Mouse (Mus musculus) heart, adult 11 months (tissue): ENCODE data around the gene Litaf.
"Not testable (repeated sequence)": the region's sequence is repeated elsewhere in the genome, so short reads cannot be mapped to it uniquely, and the experiment has no call there.

Experiments
- DNase-seq: peaks from one replicate; pipeline ENCODE4 v3.0.0; 2022

Gene Litaf

DNA sequence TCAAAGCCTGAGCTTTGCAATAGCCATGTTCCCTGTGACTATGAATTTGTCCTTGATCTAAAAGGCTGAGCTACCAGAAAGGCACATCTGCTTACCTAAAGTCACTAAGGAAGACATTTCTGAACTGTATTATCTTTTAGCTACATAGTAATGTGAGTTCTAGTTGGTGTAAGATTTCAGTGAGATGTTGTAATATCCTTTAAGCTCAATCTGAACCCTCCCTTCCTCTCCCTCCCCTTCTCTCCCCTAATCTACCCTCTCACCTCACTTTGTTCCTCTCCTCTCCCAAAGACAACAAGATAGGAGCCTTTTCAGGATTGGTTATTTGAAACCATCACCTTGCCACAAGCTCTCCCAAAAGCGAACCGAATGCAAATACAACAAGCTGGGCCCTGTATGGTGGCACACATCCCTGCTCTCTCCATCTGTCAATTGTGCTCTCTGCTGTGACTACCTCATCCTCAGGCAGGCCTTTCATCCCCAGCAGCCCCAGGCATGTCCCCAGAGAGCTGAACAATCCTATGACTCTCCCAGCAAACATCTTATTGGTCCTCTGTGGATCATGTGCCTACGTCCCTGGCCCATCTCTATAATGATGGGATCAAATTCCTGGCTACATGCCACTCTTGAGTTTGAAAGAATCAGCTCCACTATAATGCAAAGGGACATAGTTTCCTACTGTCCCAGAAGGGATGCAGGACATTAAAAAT lies 44.4 kb downstream of the Litaf start:
- DNase-seq, result no peak

DNA sequence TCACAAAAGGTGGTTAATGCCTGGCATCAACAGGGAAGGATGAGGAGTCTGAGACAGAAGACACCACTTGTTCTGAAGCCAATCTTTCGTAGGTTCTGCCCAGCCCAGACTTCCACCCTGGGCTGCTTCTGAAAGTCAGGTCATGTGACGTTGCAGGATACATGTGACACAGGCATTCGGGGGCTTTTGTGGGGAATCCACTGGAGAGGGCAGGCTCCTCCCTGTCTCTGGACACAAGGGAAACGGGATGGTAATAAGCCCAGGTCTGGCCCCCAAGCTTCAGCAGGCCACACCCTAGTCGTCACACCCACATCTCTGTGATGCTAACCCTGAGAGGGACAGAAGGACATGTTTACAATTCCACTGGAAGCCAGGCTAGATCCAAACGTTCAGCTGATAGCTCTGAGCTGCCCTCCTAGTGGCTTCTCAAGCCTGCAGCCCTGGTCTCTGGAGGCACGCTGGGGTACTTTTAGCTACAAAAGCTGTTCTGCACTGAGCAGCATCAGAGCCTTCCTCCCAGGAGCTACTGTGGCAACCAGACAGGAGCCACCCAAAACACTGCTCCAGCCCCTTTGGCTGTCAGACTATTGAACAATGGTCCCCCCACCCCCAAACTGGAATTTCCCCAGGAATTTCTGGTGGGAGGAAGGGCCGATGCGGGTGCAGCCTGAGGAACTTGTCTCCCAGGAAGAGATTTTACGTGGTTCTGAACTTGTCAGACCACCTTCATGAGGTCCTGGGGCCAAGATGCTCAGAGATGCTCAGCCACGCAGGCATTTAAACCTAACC lies 48.0 kb downstream of the Litaf start:
- peak; percentile 90 for DNase-seq

DNA sequence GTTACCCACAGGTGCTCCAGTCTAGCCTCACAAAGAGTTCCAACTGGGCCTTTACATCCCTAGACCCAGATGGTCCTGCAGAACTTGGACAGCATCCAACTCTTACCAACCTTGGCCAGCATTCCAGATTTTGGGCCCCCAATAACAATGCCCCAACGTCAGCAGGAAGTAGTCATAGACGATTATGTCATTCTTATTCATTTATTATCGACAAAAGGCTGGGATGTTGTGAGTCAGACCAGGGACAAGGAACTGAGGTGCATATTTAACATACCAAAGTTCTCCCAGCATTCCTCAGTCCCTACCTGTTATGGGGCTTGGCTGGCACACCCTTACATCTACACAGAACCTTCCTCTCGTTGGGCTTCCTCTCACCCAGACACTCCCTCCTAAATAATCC lies 49.6 kb downstream of the Litaf start:
- peak; percentile 90 for DNase-seq

DNA sequence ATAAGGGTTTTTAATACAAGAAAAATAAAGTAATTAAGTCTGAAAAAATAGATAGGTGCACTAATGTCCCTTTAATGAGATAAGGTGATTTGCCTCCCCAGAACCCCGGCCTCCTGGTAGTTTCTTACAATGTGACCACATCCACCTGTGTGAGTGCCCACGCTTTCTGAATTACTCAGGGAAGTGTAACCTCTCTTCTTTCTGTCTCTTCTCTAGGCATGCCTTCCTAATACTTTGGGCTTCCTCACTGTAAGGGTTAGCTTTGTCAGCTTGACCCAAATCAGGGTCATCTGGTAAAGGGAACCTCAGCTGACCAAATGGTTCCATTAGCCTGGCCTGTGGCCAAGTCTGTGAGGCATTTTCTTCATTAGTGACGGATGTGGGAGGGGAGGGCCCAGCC lies 51.5 kb downstream of the Litaf start:
- no peak for DNase-seq

DNA sequence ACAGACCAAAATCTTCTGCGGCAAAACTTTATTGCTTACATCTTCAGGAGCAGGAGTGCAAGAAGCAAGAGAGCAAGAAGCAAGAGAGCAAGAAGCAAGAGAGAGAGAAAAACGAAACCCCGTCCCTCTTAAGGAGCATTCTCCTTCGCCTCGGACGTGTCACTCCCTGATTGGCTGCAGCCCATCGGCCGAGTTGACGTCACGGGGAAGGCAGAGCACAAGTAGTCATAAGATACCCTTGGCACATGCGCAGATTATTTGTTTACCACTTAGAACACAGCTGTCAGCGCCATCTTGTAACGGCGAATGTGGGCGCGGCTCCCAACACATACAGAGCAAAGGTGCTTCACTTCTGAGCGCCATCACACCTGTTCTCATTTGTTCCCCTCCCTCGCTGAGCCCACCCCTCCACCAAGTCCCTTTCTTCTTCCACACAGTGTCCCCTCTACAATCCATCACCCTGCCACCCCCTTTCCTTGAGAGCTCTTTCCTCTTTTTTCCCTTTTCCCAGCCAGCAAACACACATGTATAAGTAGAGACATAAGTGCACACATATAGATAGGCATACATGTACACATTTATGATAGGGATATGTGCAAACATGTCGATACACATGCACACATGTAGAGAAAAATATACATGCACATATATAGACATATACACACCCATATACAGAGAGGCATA lies 52.4 kb downstream of the Litaf start:
- not testable (repeated sequence) for DNase-seq

DNA sequence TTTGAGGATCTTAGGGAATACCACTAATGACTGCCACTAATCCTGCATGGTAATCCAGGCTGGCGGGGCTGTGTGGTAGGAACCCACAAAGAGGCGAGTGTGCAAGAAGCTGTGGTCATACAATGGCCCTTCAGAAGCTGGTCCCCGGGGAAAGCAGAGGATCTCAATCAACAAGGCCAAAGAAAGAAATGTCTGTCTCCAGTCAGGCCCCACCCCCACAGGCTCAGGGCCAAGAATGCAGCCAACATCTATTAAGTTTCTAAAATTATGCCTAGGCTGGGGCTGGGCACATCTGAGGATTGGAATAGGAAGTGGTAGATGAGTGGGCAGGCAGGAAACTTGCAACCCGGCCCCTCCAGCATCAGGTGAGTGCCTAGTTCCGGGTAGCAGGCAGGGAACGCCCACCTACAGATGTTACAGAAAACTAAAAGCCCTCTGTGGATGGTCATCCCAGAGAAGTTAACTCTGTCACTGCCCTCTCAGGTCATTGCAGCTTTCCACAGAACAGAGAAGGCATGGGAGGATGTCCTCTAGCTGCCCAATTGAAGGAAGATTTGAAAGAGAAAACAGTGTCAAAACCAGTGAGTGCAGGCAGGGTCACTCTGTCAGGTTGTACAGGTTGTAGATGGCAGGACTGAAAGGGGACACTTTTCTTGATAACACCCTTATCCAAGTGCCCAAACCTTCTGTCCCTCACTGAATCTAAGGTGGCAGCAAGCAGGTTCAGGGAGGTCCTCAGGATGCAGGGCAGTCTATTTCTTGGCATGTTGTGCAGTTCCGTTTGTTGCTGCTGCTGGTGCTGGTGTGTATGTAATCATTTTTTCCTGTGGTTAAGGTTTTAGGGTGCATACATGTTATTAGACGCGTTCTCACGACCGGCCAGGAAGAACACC lies 53.1 kb downstream of the Litaf start:
- peak; percentile 96 for DNase-seq

DNA sequence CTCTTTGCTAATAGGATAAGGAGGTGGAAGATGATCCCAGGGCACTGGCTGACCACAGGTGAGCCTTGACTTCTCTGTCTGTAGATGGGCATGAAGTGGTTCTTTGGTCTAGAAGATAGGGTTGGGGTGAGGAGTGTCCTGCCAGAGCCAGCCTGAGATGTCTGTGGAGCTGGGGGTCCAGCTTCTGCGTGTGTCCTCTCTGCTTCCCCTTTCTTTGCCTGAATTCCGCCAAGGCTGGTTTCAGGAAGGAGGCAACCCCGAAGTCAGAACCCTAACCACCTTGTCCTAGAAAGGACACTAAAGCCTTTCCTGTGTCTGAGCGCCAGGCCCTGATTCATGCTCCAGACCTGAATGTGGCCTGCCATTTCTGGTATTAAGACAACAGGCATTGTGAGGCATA lies 54.0 kb downstream of the Litaf start:
- DNase-seq, result no peak

DNA sequence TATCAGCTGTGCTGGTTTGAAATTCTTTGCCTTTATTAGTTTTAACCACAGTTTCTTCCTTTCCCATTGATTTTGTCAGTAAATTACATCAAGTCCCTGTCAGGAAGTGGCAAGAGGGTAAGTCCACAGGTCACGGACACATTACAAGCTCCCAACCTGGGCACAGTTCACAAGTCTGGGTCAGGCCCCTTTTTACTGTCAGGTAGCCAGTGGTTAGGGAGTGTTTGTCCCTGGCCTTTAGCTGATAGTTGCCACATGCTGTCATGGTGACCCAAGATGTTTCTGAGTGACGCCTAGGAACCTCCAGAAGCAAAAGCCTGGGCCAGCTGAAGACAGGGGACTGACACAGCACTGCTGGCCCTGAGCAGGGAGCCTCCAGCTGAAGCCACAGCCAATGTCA lies 54.8 kb downstream of the Litaf start:
- no peak for DNase-seq

DNA sequence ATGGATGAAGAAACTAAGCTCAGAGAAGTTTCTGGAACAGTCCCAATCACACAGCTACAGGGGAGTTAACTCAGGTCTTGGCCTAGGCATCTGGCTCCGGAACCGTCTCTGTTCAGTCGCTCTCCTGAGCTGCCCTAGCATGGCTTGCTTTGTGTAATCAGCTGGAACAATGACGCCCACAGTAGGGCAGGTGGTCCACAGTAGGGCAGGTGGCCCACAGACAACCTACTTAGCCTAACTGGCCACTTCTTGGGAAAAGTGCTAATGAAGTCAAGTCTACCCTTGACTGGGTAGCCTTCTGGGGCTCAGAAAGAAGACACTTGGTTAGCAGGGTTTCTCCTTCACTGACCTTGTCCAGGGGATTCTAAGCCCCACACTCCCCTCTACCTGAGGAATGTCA lies 55.7 kb downstream of the Litaf start:
- DNase-seq, result no peak

DNA sequence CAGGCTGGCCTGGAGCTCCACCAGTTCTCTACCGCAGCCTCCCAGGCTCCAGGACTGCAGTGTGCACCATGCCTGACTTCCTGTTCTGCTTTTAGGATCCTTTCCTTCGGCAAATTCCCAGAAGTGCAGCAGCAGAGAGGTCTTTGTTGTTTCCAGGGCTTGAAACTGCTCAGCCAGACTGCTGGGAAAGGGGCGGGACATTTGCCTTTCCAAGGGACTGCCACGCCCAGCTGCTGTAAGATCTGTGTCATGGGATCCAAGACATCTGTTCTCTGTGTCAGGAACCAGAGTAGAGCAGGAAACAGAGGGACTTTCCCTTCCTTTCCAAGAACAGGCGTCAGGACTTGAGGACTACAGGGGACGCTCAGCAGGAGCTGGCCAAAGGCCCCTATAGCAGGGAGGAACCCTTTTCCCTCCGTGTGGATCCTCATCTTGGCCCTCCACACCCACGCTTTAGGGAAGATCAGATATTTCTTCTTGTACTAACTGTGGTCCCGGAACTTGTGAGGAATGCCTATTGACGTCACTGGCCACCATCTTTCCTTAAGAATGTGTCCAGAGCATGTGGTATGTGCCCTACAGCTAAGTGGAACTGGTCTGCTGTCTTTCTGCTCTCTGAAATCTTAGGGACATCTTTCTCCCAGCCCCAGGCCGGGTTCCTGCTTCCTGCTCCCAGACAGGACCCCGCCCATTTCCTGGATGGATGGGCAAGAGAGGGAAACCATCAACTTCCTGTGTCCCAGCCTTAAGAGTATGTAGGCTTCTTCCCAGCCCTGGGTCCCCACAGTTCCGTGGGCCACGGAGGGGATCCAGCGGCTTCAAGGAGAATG lies 57.6 kb downstream of the Litaf start:
- peak; percentile 100 for DNase-seq

DNA sequence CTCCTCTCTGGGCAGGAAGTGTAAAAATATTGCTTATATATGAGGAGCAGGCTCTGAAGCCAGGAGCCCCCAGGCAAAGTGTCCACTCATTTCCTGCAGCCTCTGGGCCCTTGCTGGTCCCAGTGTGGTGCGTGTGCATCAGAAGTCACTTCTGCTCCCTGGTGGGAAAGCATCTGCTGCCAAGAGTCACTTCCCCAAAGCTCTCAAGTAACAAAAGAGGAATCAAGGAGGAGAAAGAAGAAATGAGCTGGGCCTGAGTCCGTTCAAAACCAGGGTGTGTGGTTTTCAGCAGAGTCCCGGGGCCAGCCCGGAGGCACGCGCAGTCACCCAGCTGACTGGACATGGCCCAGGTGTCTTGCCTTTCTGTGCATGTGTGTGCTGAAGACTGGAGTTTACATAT lies 59.9 kb downstream of the Litaf start:
- DNase-seq, result peak; percentile 98

DNA sequence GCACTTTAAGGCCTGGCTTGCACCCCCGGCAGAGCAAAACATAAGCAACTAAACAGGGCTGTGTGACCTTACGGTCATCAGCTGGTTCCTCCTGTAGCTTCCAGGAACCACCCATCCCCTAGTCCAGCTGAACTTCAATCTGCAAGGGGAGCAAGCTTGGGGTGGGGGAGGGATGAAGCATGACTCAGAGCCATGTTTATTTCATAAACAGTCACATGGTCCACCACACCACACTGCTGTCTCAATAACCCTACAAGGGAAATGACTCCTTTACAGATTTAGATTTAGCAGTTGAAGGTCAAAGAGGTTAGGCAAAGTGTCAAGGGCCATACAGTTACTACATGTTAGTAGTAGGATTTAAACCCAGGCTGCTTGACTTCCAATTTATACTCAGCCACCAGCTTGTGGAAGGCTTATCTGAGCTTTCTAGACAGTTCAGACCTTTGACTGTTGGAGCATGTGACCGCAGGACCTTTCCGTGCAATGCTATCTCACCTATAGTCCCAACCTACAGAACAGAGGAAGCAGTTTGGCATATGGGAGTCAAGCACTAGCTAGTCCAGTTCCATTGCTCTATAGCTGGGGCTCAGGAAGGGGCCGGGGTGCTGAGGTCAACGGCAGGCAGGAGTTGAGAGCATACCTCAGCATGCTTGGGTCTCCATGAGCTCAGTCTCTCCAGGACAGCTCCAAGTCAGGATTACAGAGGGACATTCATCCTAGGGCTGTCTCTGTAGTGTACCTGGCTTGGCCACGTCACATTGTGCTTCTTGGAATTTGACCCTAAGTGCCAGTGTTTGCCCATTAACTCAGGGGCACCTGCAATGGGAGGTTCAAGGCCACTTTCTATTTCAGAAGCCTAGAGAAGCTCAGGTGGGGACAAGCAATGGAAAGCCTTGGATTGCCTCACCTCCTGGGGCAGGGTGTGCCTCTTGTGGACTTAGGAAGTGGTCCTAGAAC lies 64.0 kb downstream of the Litaf start:
- DNase-seq, result peak; percentile 97

DNA sequence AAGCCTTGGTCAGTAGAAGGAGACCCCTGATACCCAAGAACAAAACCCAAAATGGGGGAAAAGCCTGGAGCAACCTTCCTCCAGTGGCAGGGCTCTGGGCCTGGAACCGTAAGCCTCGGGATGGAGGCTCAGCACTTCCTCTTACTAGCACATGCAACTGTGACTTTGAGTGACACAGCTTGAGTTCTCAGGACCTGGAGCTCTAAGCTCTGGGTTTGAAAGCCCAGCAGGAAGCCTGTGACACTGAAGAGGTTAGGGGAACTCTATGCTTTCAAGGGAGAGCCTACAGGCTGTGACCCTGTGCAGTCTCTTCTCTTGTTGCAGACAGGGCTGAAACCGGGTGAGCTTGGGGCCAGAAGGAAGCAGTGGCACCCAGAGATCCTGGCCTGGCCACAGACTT lies 66.1 kb downstream of the Litaf start:
- DNase-seq, result peak; percentile 94

DNA sequence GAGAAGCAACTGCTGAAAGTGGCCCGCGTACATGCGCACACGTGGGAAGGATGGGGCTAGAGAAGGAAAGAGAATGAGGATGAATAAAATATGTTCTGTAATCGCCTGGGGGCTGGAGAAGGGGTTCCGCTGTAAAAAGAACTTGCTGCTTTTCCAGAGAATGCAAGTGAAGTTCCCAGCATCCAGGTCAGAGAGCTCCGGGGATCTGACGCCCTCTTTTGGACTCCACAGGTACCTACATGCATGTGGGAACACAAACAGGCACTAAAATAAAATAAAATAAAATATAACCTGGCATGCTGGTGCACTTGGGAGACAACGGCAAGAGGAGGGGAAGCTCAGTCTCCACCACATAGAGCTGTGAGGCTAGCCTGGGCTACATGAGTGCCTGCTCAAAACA lies 67.7 kb downstream of the Litaf start:
- no peak for DNase-seq

DNA sequence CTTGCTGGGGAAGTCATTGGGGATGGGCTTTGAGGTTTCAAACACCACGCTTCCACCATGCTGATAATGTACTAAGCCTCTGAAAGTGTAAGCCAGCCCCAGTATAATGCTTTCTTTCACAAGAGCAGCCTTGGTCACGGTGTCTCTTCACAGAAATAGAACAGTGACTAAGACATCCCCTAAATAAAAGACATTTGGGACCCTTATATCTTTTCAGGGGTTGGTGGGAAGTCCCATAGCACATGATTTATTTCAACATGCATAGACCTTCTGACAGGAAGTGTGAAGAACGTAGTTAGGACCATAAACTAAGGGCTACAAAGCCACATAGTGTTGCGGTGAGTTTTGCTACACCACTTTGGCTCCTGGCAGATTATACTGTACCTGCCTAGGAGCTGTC lies 69.4 kb downstream of the Litaf start:
- DNase-seq, result no peak

DNA sequence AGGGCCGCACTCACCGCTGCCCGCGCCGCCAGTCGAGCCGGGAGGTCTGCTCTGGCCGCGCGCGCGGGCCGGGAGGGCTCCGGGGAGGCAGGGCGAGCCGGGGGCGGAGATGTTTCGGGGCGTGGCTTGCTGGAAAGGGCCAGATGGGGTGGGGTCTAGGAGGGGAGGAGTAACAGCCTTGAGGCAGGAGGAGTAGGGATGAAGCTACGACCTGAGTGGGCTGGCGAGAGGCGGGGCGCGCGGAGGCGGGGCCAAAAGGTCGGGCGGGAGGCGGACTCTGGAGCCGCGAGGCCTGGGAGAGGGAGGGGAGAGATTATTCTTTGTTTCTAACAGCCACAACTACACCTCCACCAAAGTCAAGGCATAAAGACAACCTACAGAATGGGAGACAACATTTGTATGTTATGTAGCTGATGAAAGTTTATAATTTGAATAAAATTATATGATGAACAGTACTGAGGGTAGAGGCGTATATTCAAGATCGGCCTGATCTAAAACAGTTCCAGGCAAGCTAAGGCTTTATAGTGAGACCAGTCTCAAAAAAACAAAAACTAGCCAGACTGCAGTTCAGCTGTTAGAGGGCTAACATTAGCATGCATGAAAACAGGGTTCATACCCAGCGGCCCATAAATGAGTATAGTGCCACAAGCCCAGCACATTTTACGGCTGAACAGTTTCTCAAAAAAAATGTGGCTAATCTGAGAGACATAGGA lies 72.8 kb downstream of the Litaf start:
- DNase-seq, result peak; percentile 100

DNA sequence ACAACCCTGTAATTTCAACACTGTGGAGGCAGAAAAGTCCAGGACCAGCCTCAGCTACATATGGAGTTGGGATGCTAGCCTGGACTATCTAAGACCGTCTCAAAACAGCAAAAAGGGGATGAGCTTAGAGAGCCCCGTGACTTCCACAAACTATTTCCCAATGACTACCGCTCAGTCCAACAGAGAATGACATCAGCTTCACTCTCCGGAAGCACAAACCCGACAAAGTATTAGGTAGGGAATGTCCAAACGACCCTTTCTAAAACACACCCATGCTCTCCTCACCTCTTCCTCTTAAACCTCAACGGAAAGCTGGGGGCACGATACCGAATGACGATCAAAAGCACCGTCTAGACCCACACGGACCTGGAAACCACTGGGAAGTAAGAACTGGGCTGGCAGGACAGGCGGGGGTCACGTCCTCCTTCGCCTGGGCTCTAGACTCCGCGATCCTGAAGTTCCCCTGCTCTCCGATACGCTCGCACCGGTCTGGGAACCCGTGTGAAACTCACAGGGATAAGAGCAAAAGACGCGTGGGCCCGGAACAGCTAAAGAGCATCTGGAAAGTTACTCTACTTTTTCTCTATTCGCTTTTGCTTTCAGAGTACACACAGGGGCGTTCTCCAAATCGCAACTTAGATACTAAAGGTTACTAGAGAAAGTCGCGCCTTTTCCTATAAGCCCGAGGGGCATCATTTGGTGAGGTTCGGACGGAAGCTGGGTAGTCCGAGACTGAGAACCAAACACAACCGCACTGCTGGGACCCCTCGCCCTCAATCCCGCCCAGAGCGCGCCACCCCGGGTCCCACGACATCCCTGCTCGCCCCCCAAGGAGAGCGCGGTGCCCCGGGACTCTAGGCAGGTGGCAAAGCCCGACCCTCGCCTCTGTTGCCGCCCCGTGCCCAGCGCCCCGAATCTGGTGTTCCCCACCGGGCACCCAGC lies 73.6 kb downstream of the Litaf start:
- peak; percentile 97 for DNase-seq

DNA sequence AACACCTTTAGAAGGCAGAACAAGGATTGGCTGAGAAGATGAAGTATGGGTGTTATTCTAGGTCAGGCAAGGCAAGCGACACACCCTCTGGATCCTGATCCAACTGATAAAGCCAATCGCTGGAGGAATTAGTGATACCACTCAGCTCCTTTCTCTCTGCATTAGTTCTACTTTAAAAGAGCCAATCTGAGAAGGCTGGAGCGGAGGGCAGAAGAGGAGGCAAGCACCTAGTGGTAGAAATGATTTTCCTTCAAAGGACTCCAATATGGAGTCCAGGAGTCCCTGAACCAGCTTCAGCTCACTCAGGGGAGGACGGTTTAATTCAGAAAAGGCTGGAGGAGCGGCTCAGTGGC lies 74.2 kb downstream of the Litaf start:
- DNase-seq, result peak; percentile 93

DNA sequence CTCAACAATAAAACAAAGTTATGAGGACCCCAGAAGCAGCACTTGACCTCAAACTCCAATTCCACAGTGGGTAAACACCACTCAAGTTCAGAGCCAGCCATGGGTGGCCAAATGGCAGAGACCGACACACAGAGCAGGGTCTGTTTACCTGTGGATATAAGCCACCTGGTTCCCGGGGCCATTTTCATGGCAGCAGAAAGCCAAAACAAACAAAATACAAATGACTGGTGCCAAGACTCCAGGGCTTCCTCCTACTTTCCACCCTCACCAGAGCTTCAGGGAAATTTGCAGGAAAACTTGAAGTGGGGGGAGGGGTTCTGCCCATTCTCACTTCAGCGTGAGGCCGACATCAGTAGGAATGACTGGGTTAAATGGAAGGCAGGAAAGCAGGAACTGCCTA lies 75.2 kb downstream of the Litaf start:
- no peak for DNase-seq
